Mouse (Mus musculus): ENCODE data around the gene Gm20696.

GRCm38 (mm10) chr6:99621167-99621566 lies 45.4 kb downstream of the Gm20696 start:
- no peak for TF ChIP-seq CTCF (IDR thresholded peaks at IDR 0.05; ENCODE audit: low read depth, low read length)
- TF ChIP-seq GATA1 (IDR thresholded peaks at IDR 0.05; ENCODE audit: borderline replicate concordance, low read length), result no peak

Measured in G1E (cell line).